ENCODE assay signal across 17 mouse cellular contexts in genomic region chr15:66461916-66462315, GRCm38 (mm10). TPM values are rescaled to one million over a fixed set of nuclear protein-coding genes. Genes with fewer than 3 reads are reported as not detected.
DNase-seq lines count a peak whose midpoint lies in the region; ATAC-seq and TF ChIP-seq lines count a peak whose summit lies in the region.
"Had no signal": no experiment of that assay in that cellular context is flagged by ENCODE, and none has a peak within 500 bp of the region (broad histone marks: within the 10 kb centered on the region; RNA-seq: fewer than 3 reads in every experiment).

No protein-coding gene starts in this region.

- DNase-seq in left cerebral cortex, adult 2 months (ENCODE audit: extremely low spot score in 1 of 2, low spot score in 2 of 2), result no peak
- DNase-seq in left cerebral cortex, postnatal 10 days (ENCODE audit: extremely low spot score in 1 of 2, low spot score in 2 of 2), result no peak
- DNase-seq in R1 (ENCODE audit: low read depth, low spot score), result peak; percentile 6
- DNase-seq in gastrocnemius, postnatal 25 days, result no peak
- DNase-seq in cerebellum, adult 8-10 months, result no peak
- DNase-seq: adrenal gland, adult 8-10 months; cerebellum, adult 11 months; heart, postnatal 14 days; midbrain, embryonic 14.5 days had no signal

- H3K27ac ChIP-seq in left cerebral cortex, adult 2 months, result no peak overlapping the region
- H3K27ac ChIP-seq: embryonic facial prominence, embryonic 10.5 days; forebrain, embryonic 10.5 days; liver, embryonic 14.5 days had no signal

- intact Hi-C loops in left cerebral cortex, adult 2 months (cut with DNase I), result no loop called here
- intact Hi-C loops in left cerebral cortex, postnatal 10 days (cut with DNase I), result no loop called here

- ATAC-seq in CD4-positive, CD25-positive, alpha-beta regulatory T cell, adult 4 months, result peak; percentile 100
- 0 out of 2 replicates have a peak, but pooled peaks have one; percentile 58 for ATAC-seq in megakaryocyte progenitor cell, adult 5-6 weeks (replicated peaks; ENCODE audit: poor library complexity)

- H3K4me3 ChIP-seq in left cerebral cortex, adult 2 months, result no peak overlapping the region
- H3K4me3 ChIP-seq: embryonic facial prominence, embryonic 10.5 days; forebrain, embryonic 10.5 days had no signal

- TF ChIP-seq CTCF in left cerebral cortex, adult 2 months (IDR thresholded peaks at IDR 0.05), result peak; percentile 45

RNA-seq across cellular contexts. Expression of gene Lrrc6, which starts 38.8 kb away (rescaled TPM):
- 1 to 10 TPM; 4.8 to 6.3 TPM for total RNA-seq in left cerebral cortex, adult 2 months (2021)
- 1 to 10 TPM; 2.9 TPM for total RNA-seq in left cerebral cortex, postnatal 10 days (2021)
- under 1 TPM in 1 of 2 experiments, not detected in 1; 0.15 TPM for polyA plus RNA-seq in CD4-positive, CD25-positive, alpha-beta regulatory T cell, adult 4 months (2017; shearing (Covaris generic))
- not detected in 2 replicates for total RNA-seq in megakaryocyte progenitor cell, adult 5-6 weeks (2015)
- not detected in 2 replicates for total RNA-seq in megakaryocyte progenitor cell, adult 5-6 weeks (2017)
- total RNA-seq in gastrocnemius, postnatal 25 days (2021), result not detected
- total RNA-seq: gastrocnemius, adult 18-20 months; heart, adult 8-10 months had no signal
- polyA plus RNA-seq: intestine, embryonic 14.5 days; liver, embryonic 14.5 days had no signal
